ENCODE assay signal across 1 mouse cellular context in the genomic region with DNA sequence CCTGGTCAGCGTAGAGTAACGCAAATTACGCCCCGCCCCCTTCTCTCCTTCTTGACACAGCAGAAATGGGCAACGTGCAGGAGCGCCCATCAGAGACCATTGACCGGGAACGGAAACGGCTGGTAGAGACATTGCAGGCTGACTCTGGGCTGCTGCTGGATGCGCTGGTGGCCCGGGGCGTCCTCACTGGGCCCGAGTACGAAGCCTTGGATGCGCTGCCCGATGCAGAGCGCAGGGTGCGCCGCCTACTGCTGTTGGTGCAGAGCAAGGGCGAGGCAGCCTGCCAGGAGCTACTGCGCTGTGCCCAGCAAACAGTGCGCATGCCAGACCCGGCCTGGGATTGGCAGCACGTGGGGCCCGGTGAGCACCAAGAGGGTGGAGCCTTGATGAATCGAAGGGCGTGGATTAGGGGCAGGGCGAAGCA.
TF ChIP-seq lines count a peak whose summit lies in the region.

No protein-coding gene starts in this region.

TF ChIP-seq in MEL, 35 proteins besides CTCF, POLR2A, EP300 and RAD21:
- TF ChIP-seq ELF1 (IDR thresholded peaks at IDR 0.05; ENCODE audit: low read depth, low read length) (no peak), SIN3A (IDR thresholded peaks at IDR 0.05; ENCODE audit: low read length) (peak; percentile 85), TBP (IDR thresholded peaks at IDR 0.05; ENCODE audit: low read depth, low read length) (no peak), MYB (IDR thresholded peaks at IDR 0.05; ENCODE audit: low read depth, low read length) (no peak), MYC (IDR thresholded peaks at IDR 0.05; ENCODE audit: low read depth, low read length) (peak; percentile 83; the same call in 1 of the 2 replicates), SMC3 (IDR thresholded peaks at IDR 0.05; ENCODE audit: low read depth, low read length) (no peak), POLR2AphosphoS5 (IDR thresholded peaks at IDR 0.05; ENCODE audit: borderline replicate concordance, low read depth, low read length) (no peak), NRF1 (IDR thresholded peaks at IDR 0.05; ENCODE audit: insufficient read depth, low read depth, low read length, poor library complexity, severe bottlenecking) (peak; percentile 81), MEF2A (IDR thresholded peaks at IDR 0.05; ENCODE audit: extremely low read depth, insufficient replicate concordance, low read depth, low read length, poor library complexity, severe bottlenecking) (no peak), USF2 (IDR thresholded peaks at IDR 0.05; ENCODE audit: borderline replicate concordance in 1 of 2, insufficient read depth in 1 of 2, low read depth in 1 of 2, low read length in 2 of 2) (0 out of 4 replicates have a peak, but pooled peaks of 1 of the 2 experiments have one; percentile 26), USF1 (IDR thresholded peaks at IDR 0.05; ENCODE audit: low read depth, low read length) (peak; percentile 89), ZKSCAN1 (IDR thresholded peaks at IDR 0.05; ENCODE audit: low read depth, low read length) (no peak), UBTF (IDR thresholded peaks at IDR 0.05; ENCODE audit: borderline replicate concordance, insufficient read depth, low read depth, low read length) (no peak), E2F4 (IDR thresholded peaks at IDR 0.05; ENCODE audit: borderline replicate concordance, low read depth, low read length) (no peak), GABPA (IDR thresholded peaks at IDR 0.05; ENCODE audit: low read depth, low read length) (no peak), BHLHE40 (IDR thresholded peaks at IDR 0.05; ENCODE audit: borderline replicate concordance, low read depth, low read length) (peak; percentile 75; the same call in 1 of the 2 replicates), KAT2A (conservative IDR thresholded peaks at IDR 0.05; ENCODE audit: low read depth, low read length) (no peak), ZC3H11A (IDR thresholded peaks at IDR 0.05; ENCODE audit: low read depth, low read length) (no peak), MAFK (IDR thresholded peaks at IDR 0.05; ENCODE audit: borderline replicate concordance, low read depth, low read length) (no peak), ZNF384 (IDR thresholded peaks at IDR 0.05; ENCODE audit: low read depth, low read length) (no peak), NELFE (IDR thresholded peaks at IDR 0.05; ENCODE audit: low read depth, low read length) (peak; percentile 32; the same call in 1 of the 2 replicates), MAX (IDR thresholded peaks at IDR 0.05; ENCODE audit: low read length) (peak; percentile 93), HCFC1 (IDR thresholded peaks at IDR 0.05; ENCODE audit: low read depth, low read length) (peak; percentile 39; the same call in 1 of the 2 replicates), CHD2 (IDR thresholded peaks at IDR 0.05; ENCODE audit: low read length) (no peak), MXI1 (IDR thresholded peaks at IDR 0.05; ENCODE audit: low read depth, low read length) (peak; percentile 94), ETS1 (IDR thresholded peaks at IDR 0.05; ENCODE audit: low read depth, low read length) (peak; percentile 23; the same call in 1 of the 2 replicates), TAL1 (IDR thresholded peaks at IDR 0.05; ENCODE audit: low read length) (no peak), CHD1 (IDR thresholded peaks at IDR 0.05; ENCODE audit: low read depth, low read length) (no peak), ZMIZ1 (IDR thresholded peaks at IDR 0.05; ENCODE audit: low read depth, low read length) (no peak), POLR2AphosphoS2 (IDR thresholded peaks at IDR 0.05; ENCODE audit: low read length) (0 out of 2 replicates have a peak, but pooled peaks have one; percentile 48), TCF12 (IDR thresholded peaks at IDR 0.05; ENCODE audit: low read depth, low read length) (no peak), MAZ (IDR thresholded peaks at IDR 0.05; ENCODE audit: low read depth, low read length) (no peak), RCOR1 (IDR thresholded peaks at IDR 0.05; ENCODE audit: low read depth, low read length) (no peak), GATA1 (IDR thresholded peaks at IDR 0.05; ENCODE audit: low read depth, low read length) (no peak), JUND (IDR thresholded peaks at IDR 0.05; ENCODE audit: low read depth, low read length) (no peak)
